Mouse (Mus musculus) layer of hippocampus, adult 9-11 months (tissue): Measurements from ENCODE around the gene Vav2.

ENCODE experiments used
- DNase-seq: peaks from one replicate; pipeline ENCODE4 v3.0.0; 2022

The Vav2 gene

DNA sequence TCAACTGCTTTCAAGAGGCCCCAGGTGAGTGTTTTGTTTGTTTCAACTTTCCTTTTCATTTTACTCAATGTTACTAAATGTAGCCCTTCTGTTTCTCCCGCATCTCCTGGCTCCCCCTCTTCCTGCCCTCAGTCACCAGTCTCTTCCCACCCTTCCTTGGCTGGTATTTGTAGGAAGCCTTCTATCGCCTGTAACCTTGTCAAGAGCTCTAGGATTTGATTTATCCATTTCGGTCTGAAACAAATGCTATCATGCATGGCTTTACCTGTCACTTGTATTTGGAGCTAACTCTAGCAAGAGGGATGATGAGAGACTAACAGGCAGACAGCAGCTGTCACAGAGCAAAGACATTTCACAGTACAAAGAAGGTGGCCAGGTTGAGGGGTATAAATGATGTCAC lies 18.6 kb downstream of the Vav2 start:
- no peak for DNase-seq

DNA sequence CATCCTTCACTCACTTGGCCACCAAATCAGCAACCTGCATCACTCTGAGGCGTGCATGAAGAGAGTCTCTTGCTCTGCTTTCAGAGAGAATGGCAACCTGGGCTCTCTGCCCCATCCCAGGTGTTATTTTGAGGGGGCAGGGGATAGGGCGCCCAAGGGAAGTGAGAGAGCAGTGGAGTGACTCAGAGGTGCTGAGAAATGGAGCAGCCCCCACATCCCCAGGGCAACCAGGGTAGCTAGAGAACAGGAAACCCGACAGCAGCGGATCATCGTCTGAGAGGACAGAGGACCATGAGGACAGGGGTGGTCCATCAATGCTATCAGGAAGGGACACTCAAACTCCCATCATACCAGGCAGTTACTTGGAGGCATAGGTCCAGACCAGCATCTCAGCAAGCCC lies 19.9 kb downstream of the Vav2 start:
- no peak for DNase-seq

GRCm38 (mm10) chr2:27405094-27405884 lies 21.5 kb downstream of the Vav2 start:
- DNase-seq = no peak

- no peak for DNase-seq
Observed at GRCm38 (mm10) chr2:27404375-27405093, 22.3 kb downstream of the Vav2 start.

- DNase-seq = no peak
Observed at GRCm38 (mm10) chr2:27401544-27401943, 25.3 kb downstream of the Vav2 start.

DNA sequence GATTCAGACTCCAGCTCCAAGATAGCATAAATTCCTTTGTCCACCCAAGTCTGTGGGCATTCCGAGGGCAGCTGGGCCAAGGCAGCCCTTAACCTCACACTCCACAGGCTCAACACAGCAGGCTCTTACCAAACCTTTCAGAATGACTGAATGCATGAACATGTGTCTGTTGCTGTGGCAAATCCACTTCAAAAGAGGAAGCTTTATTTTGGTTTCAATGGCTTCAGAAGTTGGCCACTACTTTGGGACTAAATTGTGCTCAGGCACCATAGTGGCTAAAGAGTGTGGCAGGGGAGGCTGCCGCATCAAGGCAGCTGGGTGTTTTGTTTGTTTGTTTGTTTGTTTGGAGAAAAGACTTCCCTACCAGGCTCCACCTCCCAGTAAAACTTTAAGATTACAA lies 26.8 kb downstream of the Vav2 start:
- no peak for DNase-seq

- DNase-seq = no peak
Observed at GRCm38 (mm10) chr2:27396656-27397440, 30.0 kb downstream of the Vav2 start.

DNA sequence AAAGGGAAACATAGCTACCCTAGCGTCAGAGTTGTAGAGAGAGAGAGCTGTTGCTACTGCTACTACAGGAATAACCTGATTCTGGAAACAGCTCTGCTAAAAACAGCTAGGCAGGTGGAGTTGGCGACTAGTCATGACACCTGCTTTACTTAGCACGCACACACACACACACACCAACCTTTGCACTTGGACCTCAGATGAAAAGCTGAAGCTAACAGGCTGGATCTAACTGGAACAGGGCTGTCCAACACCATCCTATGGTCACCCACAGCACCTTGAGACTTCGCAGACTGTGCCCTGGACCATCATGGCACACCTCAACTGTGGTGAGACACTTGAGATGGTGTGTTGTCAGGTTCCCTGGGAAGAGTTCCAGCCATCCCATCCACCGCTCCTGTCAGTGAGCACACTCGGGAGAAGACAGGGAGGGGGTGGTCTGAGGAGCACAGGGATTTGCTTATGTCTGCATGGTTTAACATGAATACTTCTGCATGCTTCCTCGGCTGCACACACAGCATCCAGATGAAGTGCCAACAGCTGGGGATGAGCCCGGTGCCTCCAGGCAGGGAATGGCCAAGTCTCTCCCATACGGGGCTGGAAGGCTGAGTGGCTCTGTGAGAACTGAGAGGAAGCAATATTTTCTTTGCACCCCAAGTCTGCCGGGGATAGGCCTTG lies 32.5 kb downstream of the Vav2 start:
- no peak for DNase-seq

DNA sequence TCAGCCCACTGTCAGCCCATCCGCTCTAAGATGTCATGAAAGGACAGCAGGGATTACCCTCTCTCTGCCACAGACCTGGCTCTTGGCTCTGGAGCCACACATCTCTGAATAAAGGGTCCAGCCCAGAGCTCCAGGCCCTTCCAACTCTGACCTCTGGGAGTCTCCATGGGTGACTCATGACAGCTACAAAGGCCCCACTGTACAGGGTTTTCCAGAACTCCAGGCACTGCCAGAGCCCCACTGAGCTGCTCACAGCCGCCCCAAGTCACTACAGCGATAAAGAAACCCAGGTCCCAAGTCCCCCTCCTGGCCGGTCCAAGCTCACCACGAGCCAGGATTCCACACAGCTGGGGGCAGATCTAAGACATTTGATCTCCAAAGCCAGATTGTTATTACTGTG lies 34.6 kb downstream of the Vav2 start:
- no peak for DNase-seq

DNA sequence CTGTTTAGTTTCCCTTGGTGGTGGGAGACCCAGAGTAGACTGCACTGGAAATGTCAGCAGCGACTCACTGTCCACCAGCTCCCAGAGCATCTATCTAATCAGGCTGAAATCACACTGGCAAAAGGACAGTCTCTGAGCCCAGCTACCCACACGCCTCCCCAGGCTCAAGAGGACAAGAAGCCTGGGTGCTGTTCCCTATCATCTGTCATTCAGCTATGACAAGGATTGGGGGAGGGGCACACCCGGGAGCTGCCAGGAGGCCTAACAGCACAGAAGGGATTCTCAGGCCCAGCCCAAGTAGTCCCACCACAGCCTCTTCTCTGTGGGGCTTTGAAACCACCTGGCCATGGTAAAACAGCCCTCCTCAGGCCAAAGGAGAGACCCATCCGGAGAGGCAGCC lies 36.1 kb downstream of the Vav2 start:
- DNase-seq = no peak

DNA sequence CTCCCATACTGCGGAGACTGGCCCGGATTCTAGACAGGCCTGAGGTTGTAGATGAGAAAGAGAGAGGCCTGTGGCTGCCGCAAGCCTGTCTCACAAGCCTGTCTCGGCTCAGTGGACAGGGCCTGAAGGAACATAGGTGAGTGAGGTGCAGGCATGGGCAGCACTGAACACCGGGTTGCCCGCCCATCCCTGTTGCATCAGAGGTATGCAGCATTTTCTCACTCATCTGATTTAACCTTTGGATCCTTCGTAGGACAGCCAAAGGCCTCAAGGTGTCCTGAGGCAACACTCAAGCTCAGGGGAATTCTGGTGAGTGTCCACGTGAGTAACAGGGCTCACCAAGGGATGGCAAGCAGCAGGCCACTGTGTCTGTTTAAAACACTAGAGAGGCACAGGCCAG lies 36.5 kb downstream of the Vav2 start:
- DNase-seq = no peak

- no peak for DNase-seq
Observed at GRCm38 (mm10) chr2:27389272-27390162, 37.3 kb downstream of the Vav2 start.

- DNase-seq = no peak
Observed at GRCm38 (mm10) chr2:27387209-27387608, 39.6 kb downstream of the Vav2 start.

GRCm38 (mm10) chr2:27381698-27382097 lies 45.1 kb downstream of the Vav2 start:
- no peak for DNase-seq

- DNase-seq = no peak
Observed at GRCm38 (mm10) chr2:27381254-27381653, 45.6 kb downstream of the Vav2 start.

- no peak for DNase-seq
Observed at GRCm38 (mm10) chr2:27377876-27378275, 49.0 kb downstream of the Vav2 start.

DNA sequence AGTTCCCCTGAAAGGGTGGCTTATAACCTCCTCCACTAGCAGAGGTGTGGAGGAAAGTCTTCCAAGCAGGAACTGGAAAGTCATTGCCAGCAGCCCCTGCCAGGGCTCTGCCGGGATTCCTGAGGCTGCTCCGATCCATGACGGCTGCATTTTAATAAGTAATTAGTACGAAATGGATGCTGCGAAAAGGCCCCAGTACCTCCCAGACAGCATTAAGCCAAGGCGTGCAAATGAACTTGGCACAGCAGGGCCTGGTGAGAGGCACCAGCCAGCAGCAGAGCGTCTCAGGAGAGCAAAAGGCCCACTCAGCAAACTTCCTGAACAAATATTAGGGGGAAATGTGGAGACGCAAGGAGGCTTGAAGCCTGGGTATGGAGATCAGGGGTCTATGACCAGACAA lies 49.7 kb downstream of the Vav2 start:
- DNase-seq = no peak

GRCm38 (mm10) chr2:27375141-27375540 lies 51.7 kb downstream of the Vav2 start:
- no peak for DNase-seq

- DNase-seq = no peak
Observed at GRCm38 (mm10) chr2:27373349-27373748, 53.5 kb downstream of the Vav2 start.

GRCm38 (mm10) chr2:27371450-27371849 lies 55.4 kb downstream of the Vav2 start:
- DNase-seq = no peak

- no peak for DNase-seq
Observed at GRCm38 (mm10) chr2:27368980-27369379, 57.9 kb downstream of the Vav2 start.

GRCm38 (mm10) chr2:27365296-27365695 lies 61.5 kb downstream of the Vav2 start:
- DNase-seq = no peak
